Mouse (Mus musculus) limb, embryonic 14.5 days (tissue): ENCODE results near the gene Olfr1371. TPM values are rescaled to one million over a fixed set of nuclear protein-coding genes. Genes with fewer than 3 reads are reported as not detected.

ENCODE experiments used
- ATAC-seq: fragments of 200-750 bp; cut with Nextera tagmentation; 2 replicates; pipeline ENCODE4 v1.8.0; 2017; ENCODE audit warnings: low read depth, moderate number of reproducible peaks, moderate TSS enrichment; ENCODE audit not compliant: low FRiP score
- DNase-seq: peaks from one replicate; pipeline ENCODE4 v3.0.0-alpha.2; 2015; ENCODE audit warnings: low spot score
- H3K27ac ChIP-seq: fragments of 300-500 bp; sonication (generic); replicated peaks from 2 replicates; pipeline ENCODE4 v1.5.1; 2014; ENCODE audit warnings: low read depth, mild to moderate bottlenecking, low read length, moderate library complexity, mixed read lengths
- H3K27me3 ChIP-seq: fragments of 300-500 bp; sonication (generic); 2 replicates; pipeline ENCODE4 v1.6.1; 2014; ENCODE audit warnings: low read length, mixed read lengths; ENCODE audit not compliant: control insufficient read depth, insufficient read depth
- H3K36me3 ChIP-seq: fragments of 300-500 bp; sonication (generic); 2 replicates; pipeline ENCODE4 v1.6.1; 2014; ENCODE audit warnings: mild to moderate bottlenecking, low read length, moderate library complexity, mixed read lengths; ENCODE audit not compliant: control insufficient read depth, insufficient read depth
- H3K4me1 ChIP-seq: fragments of 300-500 bp; sonication (generic); 2 replicates; pipeline ENCODE4 v1.6.1; 2014; ENCODE audit warnings: antibody characterized with exemption, low read length, mixed read lengths; ENCODE audit not compliant: control insufficient read depth, insufficient read depth
- H3K4me2 ChIP-seq: fragments of 300-500 bp; sonication (generic); replicated peaks from 2 replicates; pipeline ENCODE4 v1.6.1; 2014; ENCODE audit warnings: low read depth, mild to moderate bottlenecking, low read length, moderate library complexity; ENCODE audit not compliant: severe bottlenecking
- H3K4me3 ChIP-seq: fragments of 300-500 bp; sonication (generic); replicated peaks from 2 replicates; pipeline ENCODE4 v1.5.1; 2014; ENCODE audit warnings: low read length
- H3K9ac ChIP-seq: fragments of 300-500 bp; sonication (generic); 2 replicates; pipeline ENCODE4 v1.6.1; 2014; ENCODE audit warnings: mild to moderate bottlenecking, low read depth, low read length, moderate library complexity; ENCODE audit not compliant: severe bottlenecking
- H3K9me3 ChIP-seq: fragments of 300-500 bp; sonication (generic); 2 replicates; pipeline ENCODE4 v1.6.1; 2016; ENCODE audit warnings: low read length; ENCODE audit not compliant: control insufficient read depth
- POLR2A ChIP-seq: fragments of 200-500 bp; IDR thresholded peaks from 2 replicates; pipeline ENCODE4 v1.8.0; 2012; ENCODE audit warnings: inconsistent platforms, mild to moderate bottlenecking, moderate library complexity, borderline replicate concordance; ENCODE audit not compliant: insufficient read depth, insufficient read length; ENCODE audit errors: extremely low read depth
- WGBS: fragments of 180-500 bp; shearing (Covaris S2); extraction: QIAGEN DNeasy Blood & Tissue Kit; methylation state at CpG from one replicate; pipeline ENCODE4 v1.1.7; 2014; 5-methylcytosine and 5-hydroxymethylcytosine counted together
- polyA plus RNA-seq, 2 experiments: library from polyadenylated mRNA; depleted of rRNA in 1 of 2; stranded (reverse) in 1 of 2; unstranded in 1 of 2; fragments of >200 nt; fragmentation: Nextera tagmentation in 1 of 2; extraction: Ambion mirVana in 1 of 2; gene quantifications; 2 replicates each; pipeline versions ENCODE4 v1.2.1 to v1.2.3; 2012 to 2014

Gene Olfr1371
- polyA plus RNA-seq, 2 experiments = not detected

DNA sequence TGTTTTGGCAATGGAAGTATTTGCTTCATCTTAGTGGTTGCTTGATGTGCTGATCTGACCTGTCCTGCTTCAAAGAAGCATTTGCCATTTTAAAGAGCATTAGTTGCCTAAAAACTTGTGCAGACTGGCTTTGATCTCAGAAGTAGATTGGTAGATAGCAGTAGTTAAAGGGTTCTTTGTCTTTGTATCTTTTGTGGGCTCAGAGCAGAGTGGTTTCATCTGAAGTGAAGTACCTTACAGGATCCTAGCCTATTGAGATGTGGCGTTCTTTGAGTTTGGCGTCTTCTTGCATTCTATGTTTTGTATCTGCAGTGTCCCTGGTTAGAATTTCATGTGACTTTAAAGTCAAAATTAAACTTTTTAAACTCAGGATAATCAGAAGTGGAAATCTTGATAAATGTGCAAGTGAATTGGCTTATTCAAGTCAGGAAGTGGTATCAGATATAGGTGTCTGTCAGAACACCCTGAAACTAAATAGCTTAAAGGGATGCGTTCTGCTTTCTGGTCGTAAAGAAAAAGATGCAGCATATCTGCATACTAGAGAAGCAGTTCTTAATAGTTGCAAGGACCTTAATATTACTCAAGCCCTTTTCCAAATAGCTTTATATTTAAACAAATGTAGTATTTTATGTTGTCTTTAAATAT, 27.2 kb upstream of the Olfr1371 start:
- Histone ChIP-seq H3K9me3 (no peaks in the 10 kb centered on the region), H3K4me3 (no peak overlapping the region), H3K27ac (no peak overlapping the region), H3K9ac (no peak overlapping the region), H3K36me3 (peaks cover 63% of the 10 kb centered on the region), H3K4me2 (no peak overlapping the region), H3K4me1 (no peaks in the 10 kb centered on the region), H3K27me3 (no peaks in the 10 kb centered on the region)
- 93% methylated on average over 4 of the region's 4 CpGs for WGBS
- TF ChIP-seq POLR2A = no peak
- ATAC-seq (no peak), DNase-seq (no peak)

DNA sequence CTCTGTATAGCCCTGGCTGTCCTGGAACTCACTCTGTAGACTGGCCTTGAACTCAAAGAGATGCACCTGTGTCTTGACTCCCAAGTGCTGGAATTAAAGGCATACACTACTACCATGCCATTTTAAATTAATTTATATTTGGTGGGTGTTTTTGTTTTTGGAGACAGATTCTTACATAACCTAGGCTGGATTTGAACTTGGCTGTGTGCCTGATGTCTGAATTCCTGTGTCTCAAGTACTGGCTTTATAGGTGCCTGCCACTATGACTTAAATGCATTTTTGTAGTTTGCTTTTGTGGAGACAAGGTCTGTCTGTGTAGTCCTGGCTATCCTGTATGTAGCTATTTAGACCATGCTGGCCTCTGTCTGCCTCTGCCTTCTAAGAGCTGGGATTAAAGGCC, 20.7 kb upstream of the Olfr1371 start:
- Histone ChIP-seq H3K27ac (no peak overlapping the region), H3K36me3 (peaks cover 22% of the 10 kb centered on the region), H3K4me2 (no peak overlapping the region), H3K9me3 (no peaks in the 10 kb centered on the region), H3K27me3 (no peaks in the 10 kb centered on the region), H3K9ac (no peak overlapping the region), H3K4me3 (no peak overlapping the region), H3K4me1 (peaks cover 16% of the 10 kb centered on the region; the same call in 1 of the 2 replicates)
- DNase-seq (no peak), ATAC-seq (no peak)
- TF ChIP-seq POLR2A = no peak

DNA sequence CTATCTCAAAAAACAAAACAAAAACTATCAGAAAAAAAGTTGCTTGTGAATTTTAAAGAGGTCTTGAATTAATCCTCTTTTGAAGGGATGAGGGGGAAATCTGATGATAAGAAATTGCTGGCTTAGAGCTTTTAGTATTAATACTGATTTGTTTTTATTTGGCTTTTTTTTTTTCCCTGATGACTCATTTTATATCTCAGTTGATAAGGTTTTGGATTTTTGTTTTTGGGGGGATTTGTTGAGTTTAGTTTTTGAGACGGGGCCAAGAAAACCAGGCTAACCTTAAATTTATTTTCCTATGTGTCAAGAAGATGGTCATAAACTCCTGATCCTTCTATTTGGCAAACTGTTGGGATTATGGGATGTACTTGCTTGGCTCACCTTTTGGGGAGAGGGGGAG, 20.1 kb upstream of the Olfr1371 start:
- H3K36me3 ChIP-seq = peaks cover 18% of the 10 kb centered on the region
- no peak for TF ChIP-seq POLR2A
- DNase-seq (no peak), ATAC-seq (no peak)
- peak overlapping the region; percentile 100; the same call in 1 of the 2 replicates for H3K4me3 ChIP-seq
- H3K9me3 ChIP-seq = no peaks in the 10 kb centered on the region
- no peak overlapping the region for H3K27ac ChIP-seq
- WGBS = 89% methylated on average over 1 of the region's 1 CpGs
- peak overlapping the region; percentile 38; the same call in 1 of the 2 replicates for H3K9ac ChIP-seq
- H3K4me2 ChIP-seq = peak overlapping the region; percentile 65
- H3K27me3 ChIP-seq = no peaks in the 10 kb centered on the region
- peaks cover 16% of the 10 kb centered on the region; the same call in 1 of the 2 replicates for H3K4me1 ChIP-seq

DNA sequence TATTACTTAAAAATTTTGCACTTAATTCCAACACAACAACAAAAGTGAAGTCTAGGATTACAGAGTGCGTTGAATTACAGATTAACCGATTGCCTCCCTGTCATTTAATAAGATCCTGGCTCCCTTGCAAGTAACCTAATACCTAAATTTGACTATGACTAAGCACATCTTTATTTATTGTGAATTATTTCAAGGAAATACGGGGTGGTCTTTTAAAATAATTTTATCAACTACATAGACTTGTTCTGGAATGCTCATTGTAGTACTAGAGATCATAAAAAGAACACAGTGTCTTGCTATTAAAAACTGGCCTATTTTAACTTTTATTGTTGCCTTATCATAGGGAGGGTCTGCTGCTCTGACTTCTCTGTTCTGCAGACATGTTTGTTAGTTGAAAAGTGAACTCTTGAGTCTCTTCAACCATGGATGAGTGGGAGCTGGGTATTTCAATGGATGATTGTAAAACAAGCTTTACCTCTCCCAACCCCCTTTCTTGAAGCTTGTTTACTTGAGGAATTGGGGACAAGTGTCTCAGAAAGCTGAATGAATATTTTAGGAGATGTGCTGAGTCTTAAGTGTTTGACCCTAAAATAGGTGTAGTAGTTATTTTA, 19.4 kb upstream of the Olfr1371 start:
- ATAC-seq (no peak), DNase-seq (no peak)
- H3K4me1 ChIP-seq = peaks cover 16% of the 10 kb centered on the region; the same call in 1 of the 2 replicates
- H3K4me2 ChIP-seq = peak overlapping the region; percentile 65
- no peak for TF ChIP-seq POLR2A
- H3K9ac ChIP-seq = peak overlapping the region; percentile 99
- H3K4me3 ChIP-seq = peak overlapping the region; percentile 100
- H3K36me3 ChIP-seq = peaks cover 11% of the 10 kb centered on the region
- no peak overlapping the region for H3K27ac ChIP-seq
- no peaks in the 10 kb centered on the region for H3K9me3 ChIP-seq
- 21% methylated on average over 3 of the region's 3 CpGs for WGBS
- no peaks in the 10 kb centered on the region for H3K27me3 ChIP-seq

DNA sequence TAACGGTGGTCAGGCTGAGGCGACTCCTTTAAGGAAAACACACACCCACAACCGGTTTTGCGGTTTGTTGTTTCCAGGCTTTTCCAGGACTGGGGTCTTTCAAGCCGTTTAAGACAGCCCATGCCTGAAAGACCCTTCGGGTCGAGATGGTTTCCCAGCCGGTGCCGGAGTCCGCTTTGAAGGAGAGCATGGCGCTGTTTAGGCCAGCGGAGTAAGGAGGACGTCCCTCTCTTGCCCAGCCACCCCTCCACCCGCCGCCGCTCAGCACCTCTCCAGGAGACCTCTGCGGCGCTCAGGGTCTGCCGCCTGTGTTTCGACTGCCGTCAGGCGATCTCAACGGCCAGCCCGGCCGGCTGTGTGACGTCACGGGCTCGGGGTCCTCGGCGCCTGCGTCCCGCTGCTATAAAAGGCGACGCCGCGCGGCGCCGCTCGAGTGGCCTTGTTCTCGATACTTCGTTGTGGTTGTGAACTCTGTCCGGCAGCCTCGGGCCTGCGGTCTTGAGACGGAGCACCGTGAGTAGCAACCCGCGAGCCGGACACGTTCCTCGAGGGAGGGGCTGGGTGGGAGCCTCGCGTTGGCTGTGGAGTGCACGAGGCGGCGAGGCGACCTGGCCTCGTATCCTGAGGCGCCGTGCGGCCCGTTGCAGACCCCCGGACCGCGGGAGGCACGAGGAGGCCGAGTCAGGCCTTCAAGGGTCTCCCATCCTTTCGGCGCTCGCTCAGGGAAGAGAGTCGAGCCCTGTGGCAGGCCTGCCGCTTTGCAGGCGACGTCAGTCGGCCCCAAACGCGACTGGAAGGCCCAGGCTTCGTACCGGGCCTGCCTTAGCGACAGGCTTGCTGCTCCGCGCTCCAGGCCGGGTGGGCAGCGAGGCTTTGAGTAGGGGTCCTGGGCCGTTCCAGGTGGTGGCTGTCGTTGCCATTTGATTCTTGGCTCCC, 18.1 kb upstream of the Olfr1371 start, which contains the start of gene Skp1a:
Skp1a (plus strand) TSS at position 390 of the 936 bp plus-strand sequence.
- DNase-seq (peak; percentile 92), ATAC-seq (peak; percentile 94)
- Histone ChIP-seq H3K27ac (peak within 1 kb of the TSS; percentile 99), H3K27me3 (no peaks in the 10 kb centered on the region), H3K9ac (peak within 1 kb of the TSS; percentile 99), H3K4me3 (peak within 1 kb of the TSS; percentile 100), H3K36me3 (no peaks in the 10 kb centered on the region), H3K4me1 (peaks cover 16% of the 10 kb centered on the region; the same call in 1 of the 2 replicates), H3K9me3 (no peaks in the 10 kb centered on the region), H3K4me2 (peak within 1 kb of the TSS; percentile 65)
- WGBS = under 1% methylated on average over 68 of the region's 87 CpGs
- TF ChIP-seq POLR2A = peak; percentile 99
